Mouse (Mus musculus) spleen, adult 2 months (tissue): ENCODE measurements around the gene Zfp423. TPM values are rescaled to one million over a fixed set of nuclear protein-coding genes. Genes with fewer than 3 reads are reported as not detected.

Source experiments
- DNase-seq, 2 experiments: peaks; one replicate each; pipeline versions ENCODE4 v3.0.0 to v3.0.0-alpha.2; 2012 to 2021; ENCODE audit warnings: low spot score in 2 of 2, low read depth in 1 of 2
- H3K27ac ChIP-seq: fragments of 200-500 bp; 2 replicates; pipeline ENCODE4 v1.5.1; 2012; ENCODE audit warnings: low read length, inconsistent platforms; ENCODE audit not compliant: insufficient read depth
- H3K27me3 ChIP-seq: fragments of 200-500 bp; 2 replicates; pipeline ENCODE4 v1.6.1; 2012; ENCODE audit warnings: mild to moderate bottlenecking, moderate library complexity, low read length, inconsistent platforms; ENCODE audit not compliant: control insufficient read depth, insufficient read depth
- H3K36me3 ChIP-seq: fragments of 200-500 bp; 2 replicates; pipeline ENCODE4 v1.6.1; 2012; ENCODE audit warnings: mild to moderate bottlenecking, low read length, inconsistent platforms; ENCODE audit not compliant: control insufficient read depth, insufficient read depth
- H3K4me1 ChIP-seq: fragments of 200-500 bp; 2 replicates; pipeline ENCODE4 v1.6.1; 2011; ENCODE audit warnings: inconsistent platforms; ENCODE audit not compliant: control insufficient read depth, insufficient read depth, insufficient read length
- H3K4me3 ChIP-seq: fragments of 200-500 bp; 2 replicates; pipeline ENCODE4 v1.5.1; 2011; ENCODE audit warnings: mild to moderate bottlenecking, inconsistent platforms; ENCODE audit not compliant: insufficient read depth, insufficient read length; ENCODE audit errors: extremely low read depth
- CTCF ChIP-seq: fragments of 200-500 bp; IDR thresholded peaks from 2 replicates; pipeline ENCODE4 v1.5.1; 2011; ENCODE audit warnings: mild to moderate bottlenecking, inconsistent platforms; ENCODE audit not compliant: insufficient read depth, insufficient read length, insufficient replicate concordance; ENCODE audit errors: extremely low read depth
- POLR2A ChIP-seq: fragments of 200-500 bp; IDR thresholded peaks from 2 replicates; pipeline ENCODE4 v1.6.1; 2011; ENCODE audit warnings: low read depth, low read length, inconsistent platforms
- WGBS: fragments of 180-500 bp; shearing (Covaris S2); methylation state at CpG from one replicate; pipeline ENCODE4 v1.1.7; 2018; 5-methylcytosine and 5-hydroxymethylcytosine counted together
- polyA plus RNA-seq: library from polyadenylated mRNA; depleted of rRNA; stranded (reverse); fragments of >200 nt; gene quantifications from 2 replicates; pipeline ENCODE4 v1.2.3, GENCODE M21; 2012

The Zfp423 gene
- polyA plus RNA-seq, 1 experiment = 4.6 TPM

DNA sequence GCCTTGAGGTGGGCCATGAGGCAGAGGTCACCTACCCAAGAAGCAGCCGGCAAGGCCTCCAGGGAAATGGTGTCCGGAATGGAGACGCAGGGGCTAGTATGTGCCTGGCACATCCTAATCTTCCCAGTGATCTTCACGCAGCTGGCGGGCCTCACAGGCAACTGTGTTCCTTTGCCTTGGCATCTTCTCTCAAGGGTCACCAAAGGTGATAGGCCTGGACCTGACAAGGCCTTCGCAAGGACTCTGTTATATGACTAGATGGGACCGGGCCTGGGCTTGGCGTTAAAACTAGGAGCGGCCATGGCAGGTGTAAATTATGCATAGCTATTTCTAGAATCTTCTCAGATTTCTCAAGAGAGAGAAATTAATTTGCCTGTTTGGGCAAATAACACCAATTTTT is 303.4 kb downstream of the Zfp423 start:
- TF ChIP-seq CTCF (no peak), POLR2A (no peak)

GRCm38 (mm10) chr8:87647781-87648180 is 311.6 kb downstream of the Zfp423 start:
- Histone ChIP-seq H3K4me3 (no peak overlapping the region), H3K27ac (no peak overlapping the region), H3K27me3 (no peaks in the 10 kb centered on the region), H3K4me1 (no peaks in the 10 kb centered on the region), H3K36me3 (no peaks in the 10 kb centered on the region)
- TF ChIP-seq POLR2A (no peak), CTCF (no peak)
- 87% methylated on average over 9 of the region's 9 CpGs for WGBS
- no peak for DNase-seq

More for the DNA sequence above, 303.4 kb downstream of the Zfp423 start:
- H3K4me1 ChIP-seq = no peaks in the 10 kb centered on the region
- no peaks in the 10 kb centered on the region for H3K36me3 ChIP-seq
- no peak for DNase-seq
- H3K27me3 ChIP-seq = 0 out of 2 replicates have a peak, but pooled peaks cover 4% of the 10 kb centered on the region
- 82% methylated on average over 9 of the region's 9 CpGs for WGBS
- no peak overlapping the region for H3K4me3 ChIP-seq
- no peak overlapping the region for H3K27ac ChIP-seq

- WGBS = 78% methylated on average over 5 of the region's 5 CpGs
- DNase-seq = no peak
- Histone ChIP-seq H3K4me1 (no peaks in the 10 kb centered on the region), H3K27ac (no peak overlapping the region), H3K4me3 (no peak overlapping the region), H3K27me3 (no peaks in the 10 kb centered on the region), H3K36me3 (no peaks in the 10 kb centered on the region)
- TF ChIP-seq POLR2A (no peak), CTCF (no peak)
Measured at GRCm38 (mm10) chr8:87645829-87646483, 313.4 kb downstream of the Zfp423 start.

- Histone ChIP-seq H3K36me3 (no peaks in the 10 kb centered on the region), H3K4me1 (no peaks in the 10 kb centered on the region), H3K27ac (no peak overlapping the region), H3K4me3 (no peak overlapping the region), H3K27me3 (no peaks in the 10 kb centered on the region)
- TF ChIP-seq CTCF (no peak), POLR2A (no peak)
- no peak for DNase-seq
- 66% methylated on average over 6 of the region's 6 CpGs for WGBS
Measured at GRCm38 (mm10) chr8:87645371-87645770, 314.0 kb downstream of the Zfp423 start.

- Histone ChIP-seq H3K4me3 (no peak overlapping the region), H3K27ac (no peak overlapping the region), H3K27me3 (no peaks in the 10 kb centered on the region), H3K36me3 (no peaks in the 10 kb centered on the region), H3K4me1 (no peaks in the 10 kb centered on the region)
- no peak for TF ChIP-seq CTCF
- no peak for TF ChIP-seq POLR2A
- no peak for DNase-seq
- WGBS = 43% methylated on average over 3 of the region's 3 CpGs
Measured at GRCm38 (mm10) chr8:87640930-87641329, 318.5 kb downstream of the Zfp423 start.

- Histone ChIP-seq H3K36me3 (no peaks in the 10 kb centered on the region), H3K4me1 (no peaks in the 10 kb centered on the region), H3K27ac (no peak overlapping the region), H3K27me3 (no peaks in the 10 kb centered on the region), H3K4me3 (no peak overlapping the region)
- WGBS = 89% methylated on average over 11 of the region's 11 CpGs
- TF ChIP-seq POLR2A (no peak), CTCF (no peak)
- DNase-seq = no peak
Measured at GRCm38 (mm10) chr8:87636226-87636742, 323.1 kb downstream of the Zfp423 start.

GRCm38 (mm10) chr8:87631776-87632175 is 327.6 kb downstream of the Zfp423 start:
- H3K4me1 ChIP-seq = no peaks in the 10 kb centered on the region
- no peaks in the 10 kb centered on the region for H3K27me3 ChIP-seq
- no peak overlapping the region for H3K4me3 ChIP-seq
- H3K27ac ChIP-seq = no peak overlapping the region
- TF ChIP-seq CTCF = no peak
- TF ChIP-seq POLR2A = no peak
- no peaks in the 10 kb centered on the region for H3K36me3 ChIP-seq
- 55% methylated on average over 7 of the region's 7 CpGs for WGBS
- DNase-seq = peak in 1 of 2 experiments; percentile 19
